13 mouse cellular contexts compared by ENCODE assay signal in the genomic region with DNA sequence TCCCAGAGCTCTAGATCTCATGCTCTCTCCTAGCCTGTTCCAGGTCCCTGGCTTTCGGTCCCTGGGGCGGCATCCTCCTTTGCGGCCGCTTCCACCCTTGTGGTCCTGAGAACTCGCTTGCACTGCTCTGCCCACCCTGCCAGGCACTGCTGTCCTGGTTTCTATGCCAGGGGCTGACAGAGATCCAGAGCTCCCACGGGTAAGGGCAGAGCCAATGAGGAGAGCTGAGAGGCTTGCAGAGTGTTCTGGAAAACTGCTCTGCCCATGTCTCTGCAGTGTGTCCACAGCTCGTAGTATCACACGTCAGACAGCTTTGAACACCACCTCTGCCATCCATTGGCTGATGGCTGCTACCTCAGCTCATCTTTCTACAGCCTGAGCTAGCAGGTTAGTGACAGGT. TPM values are rescaled to one million over a fixed set of nuclear protein-coding genes. Genes with fewer than 3 reads are reported as not detected.
A peak's percentile ranks its signal among the peaks of the same experiment; 100 is the strongest.
DNase-seq lines count a peak whose midpoint lies in the region; ATAC-seq and TF ChIP-seq lines count a peak whose summit lies in the region.
"Had no signal": no experiment of that assay in that cellular context is flagged by ENCODE, and none has a peak within 500 bp of the region (broad histone marks: within the 10 kb centered on the region; RNA-seq: fewer than 3 reads in every experiment).

No protein-coding gene starts in this region.

- no peak overlapping the region for H3K4me3 ChIP-seq in heart, embryonic 15.5 days
- no peak overlapping the region for H3K4me3 ChIP-seq in heart, adult 2 months
- no peak overlapping the region for H3K4me3 ChIP-seq in liver, embryonic 11.5 days (ENCODE audit: low read depth, low read length)
- H3K4me3 ChIP-seq in embryonic facial prominence, embryonic 11.5 days (ENCODE audit: low read depth, low read length) = no peak overlapping the region
- no peak overlapping the region for H3K4me3 ChIP-seq in limb, embryonic 12.5 days (replicated peaks)
- H3K4me3 ChIP-seq: midbrain, embryonic 15.5 days had no signal

- no peak for TF ChIP-seq POLR2A in heart, adult 2 months (IDR thresholded peaks at IDR 0.05; ENCODE audit: insufficient read depth, low read depth, low read length)

- H3K4me2 ChIP-seq in heart, embryonic 15.5 days = no peak overlapping the region
- no peak overlapping the region for H3K4me2 ChIP-seq in liver, embryonic 11.5 days
- H3K4me2 ChIP-seq in embryonic facial prominence, embryonic 11.5 days (ENCODE audit: low read depth, low read length) = no peak overlapping the region
- H3K4me2 ChIP-seq in limb, embryonic 12.5 days = no peak overlapping the region
- H3K4me2 ChIP-seq: midbrain, embryonic 15.5 days had no signal

- peak overlapping the region; percentile 17 for H3K27ac ChIP-seq in heart, embryonic 15.5 days
- H3K27ac ChIP-seq in heart, adult 2 months = no peak overlapping the region; the same call in 1 of the 2 replicates
- H3K27ac ChIP-seq in liver, embryonic 11.5 days (ENCODE audit: low read depth, low read length) = peak overlapping the region; percentile 25; the same call in 1 of the 2 replicates
- no peak overlapping the region for H3K27ac ChIP-seq in embryonic facial prominence, embryonic 11.5 days (replicated peaks; ENCODE audit: low read depth, low read length)
- H3K27ac ChIP-seq in limb, embryonic 12.5 days = 0 out of 2 replicates have a peak overlapping the region, but pooled peaks have one; percentile 29
- H3K27ac ChIP-seq: midbrain, embryonic 15.5 days had no signal

- no peaks in the 10 kb centered on the region for H3K79me2 ChIP-seq in heart, adult 2 months (replicated peaks; ENCODE audit: control insufficient read depth, insufficient read depth, low read length)

- 72% methylated on average over 8 of the region's 8 CpGs for WGBS in heart, embryonic 15.5 days
- 82% methylated on average over 8 of the region's 8 CpGs for WGBS in heart, adult 2 months
- 82% methylated on average over 8 of the region's 8 CpGs for WGBS in liver, embryonic 11.5 days
- 82% methylated on average over 8 of the region's 8 CpGs for whole genome bisulfite sequencing in embryonic facial prominence, embryonic 11.5 days
- 77% methylated on average over 8 of the region's 8 CpGs for WGBS in limb, embryonic 12.5 days

- H3K9ac ChIP-seq in heart, embryonic 15.5 days = no peak overlapping the region
- no peak overlapping the region for H3K9ac ChIP-seq in heart, adult 2 months (ENCODE audit: low read depth, low read length)
- no peak overlapping the region for H3K9ac ChIP-seq in liver, embryonic 11.5 days (ENCODE audit: low read depth, low read length)
- no peak overlapping the region for H3K9ac ChIP-seq in embryonic facial prominence, embryonic 11.5 days (replicated peaks; ENCODE audit: low read length)
- no peak overlapping the region for H3K9ac ChIP-seq in limb, embryonic 12.5 days (replicated peaks)
- H3K9ac ChIP-seq: midbrain, embryonic 15.5 days had no signal

- no peaks in the 10 kb centered on the region for H3K9me3 ChIP-seq in heart, embryonic 15.5 days (replicated peaks)
- H3K9me3 ChIP-seq in liver, embryonic 11.5 days (ENCODE audit: control insufficient read depth, low read length) = no peaks in the 10 kb centered on the region
- H3K9me3 ChIP-seq in embryonic facial prominence, embryonic 11.5 days (replicated peaks; ENCODE audit: control insufficient read depth, low read length) = no peaks in the 10 kb centered on the region
- no peaks in the 10 kb centered on the region for H3K9me3 ChIP-seq in limb, embryonic 12.5 days
- H3K9me3 ChIP-seq: midbrain, embryonic 15.5 days had no signal

- peaks cover 24% of the 10 kb centered on the region for H3K4me1 ChIP-seq in heart, embryonic 15.5 days (replicated peaks)
- H3K4me1 ChIP-seq in heart, adult 2 months (ENCODE audit: control insufficient read depth, insufficient read depth, low read length) = peaks cover 6% of the 10 kb centered on the region
- H3K4me1 ChIP-seq in liver, embryonic 11.5 days (replicated peaks; ENCODE audit: control insufficient read depth, insufficient read depth, low read length) = peaks cover 14% of the 10 kb centered on the region
- peaks cover 13% of the 10 kb centered on the region for H3K4me1 ChIP-seq in embryonic facial prominence, embryonic 11.5 days (ENCODE audit: control insufficient read depth, insufficient read depth, low read length)
- peaks cover 29% of the 10 kb centered on the region for H3K4me1 ChIP-seq in limb, embryonic 12.5 days (replicated peaks)

- H3K36me3 ChIP-seq in heart, embryonic 15.5 days = peaks cover 9% of the 10 kb centered on the region
- H3K36me3 ChIP-seq in heart, adult 2 months (ENCODE audit: control insufficient read depth, insufficient read depth, low read length) = no peaks in the 10 kb centered on the region
- peaks cover 4% of the 10 kb centered on the region; the same call in 1 of the 2 replicates for H3K36me3 ChIP-seq in liver, embryonic 11.5 days (ENCODE audit: control insufficient read depth, insufficient read depth, low read length)
- H3K36me3 ChIP-seq in embryonic facial prominence, embryonic 11.5 days (replicated peaks; ENCODE audit: control insufficient read depth, insufficient read depth, low read depth, low read length) = peaks cover 3% of the 10 kb centered on the region
- peaks cover 48% of the 10 kb centered on the region for H3K36me3 ChIP-seq in limb, embryonic 12.5 days
- H3K36me3 ChIP-seq: midbrain, embryonic 15.5 days had no signal

- no peak for DNase-seq in heart, adult 2 months
- no peak for DNase-seq in liver, embryonic 11.5 days (ENCODE audit: low spot score)
- no peak for DNase-seq in liver
- no peak for DNase-seq in embryonic facial prominence, embryonic 11.5 days (ENCODE audit: low spot score)
- no peak for DNase-seq in layer of hippocampus, adult 11-12 months (ENCODE audit: low spot score)
- DNase-seq: adrenal gland, postnatal 14 days; kidney, adult 18-20 months had no signal

- TF ChIP-seq EP300 in heart, adult 2 months (IDR thresholded peaks at IDR 0.05; ENCODE audit: insufficient read depth, low read depth, low read length) = no peak

- TF ChIP-seq CTCF in heart, adult 2 months (IDR thresholded peaks at IDR 0.05) = no peak

- no peak for ATAC-seq in heart, embryonic 15.5 days (replicated peaks; ENCODE audit: insufficient number of reproducible peaks, insufficient read depth, low FRiP score, low read depth)
- no peak for ATAC-seq in liver, embryonic 11.5 days (replicated peaks; ENCODE audit: low FRiP score)
- ATAC-seq in embryonic facial prominence, embryonic 11.5 days (replicated peaks; ENCODE audit: insufficient number of reproducible peaks, low FRiP score, low TSS enrichment, low read depth) = 0 out of 2 replicates have a peak, but pooled peaks have one; percentile 19
- no peak for ATAC-seq in limb, embryonic 12.5 days (ENCODE audit: insufficient number of reproducible peaks, insufficient read depth, low FRiP score, low TSS enrichment, low read depth)
- ATAC-seq: CD4-positive, CD25-positive, alpha-beta regulatory T cell, adult 4 months; forebrain, embryonic 14.5 days; midbrain, embryonic 15.5 days; Patski had no signal

- no peaks in the 10 kb centered on the region for H3K27me3 ChIP-seq in heart, embryonic 15.5 days
- H3K27me3 ChIP-seq in heart, adult 2 months (ENCODE audit: control insufficient read depth, insufficient read depth, low read length) = no peaks in the 10 kb centered on the region
- H3K27me3 ChIP-seq in liver, embryonic 11.5 days (replicated peaks; ENCODE audit: control insufficient read depth, insufficient read depth, low read length) = no peaks in the 10 kb centered on the region
- no peaks in the 10 kb centered on the region for H3K27me3 ChIP-seq in embryonic facial prominence, embryonic 11.5 days (ENCODE audit: control insufficient read depth, insufficient read depth, low read length)
- no peaks in the 10 kb centered on the region for H3K27me3 ChIP-seq in limb, embryonic 12.5 days
- H3K27me3 ChIP-seq: midbrain, embryonic 15.5 days; Patski had no signal

- intact Hi-C loops in heart, adult 2 months (cut with DNase I) = loop anchor here (2.0 kb wide), 1 partner anchor 27 kb away; no protein-coding TSS in a partner anchor

RNA-seq across cellular contexts. Expression of a gene that starts 23.8 kb away (rescaled TPM):
- 102 and 108 TPM in 2 replicates for polyA plus RNA-seq in heart, embryonic 15.5 days (2015; fragmentation: Nextera tagmentation; extraction: Ambion mirVana)
- total RNA-seq in heart, adult 2 months (2021) = 100 to 1,000 TPM; 244 to 288 TPM
- polyA plus RNA-seq in heart, adult 2 months (2012; rRNA removed) = 487 and 529 TPM in 2 replicates
- 96.3 and 97.0 TPM in 2 replicates for polyA plus RNA-seq in liver, embryonic 11.5 days (2014; fragmentation: Nextera tagmentation; extraction: Ambion mirVana)
- polyA plus RNA-seq in embryonic facial prominence, embryonic 11.5 days (2014; fragmentation: Nextera tagmentation; extraction: Ambion mirVana) = 40.7 and 43.7 TPM in 2 replicates
- 29.2 and 32.9 TPM in 2 replicates for polyA plus RNA-seq in limb, embryonic 12.5 days (2016; fragmentation: Nextera tagmentation; extraction: Ambion mirVana)

RNA-seq across cellular contexts. Expression of a gene that starts 51.1 kb away (rescaled TPM):
- polyA plus RNA-seq in heart, embryonic 15.5 days (2015; fragmentation: Nextera tagmentation; extraction: Ambion mirVana) = 22.4 and 26.8 TPM in 2 replicates
- 10 to 100 TPM; 33.5 TPM for total RNA-seq in heart, adult 2 months (2021)
- 27.3 and 39.4 TPM in 2 replicates for polyA plus RNA-seq in heart, adult 2 months (2012; rRNA removed)
- polyA plus RNA-seq in liver, embryonic 11.5 days (2014; fragmentation: Nextera tagmentation; extraction: Ambion mirVana) = 11.3 and 13.4 TPM in 2 replicates
- polyA plus RNA-seq in embryonic facial prominence, embryonic 11.5 days (2014; fragmentation: Nextera tagmentation; extraction: Ambion mirVana) = 23.6 and 24.5 TPM in 2 replicates
- polyA plus RNA-seq in limb, embryonic 12.5 days (2016; fragmentation: Nextera tagmentation; extraction: Ambion mirVana) = 28.6 and 32.6 TPM in 2 replicates

Comparison
In these comparisons a context has a peak if more than half of its experiments do, and no peak if none do; other contexts are left out.
1. H3K27ac ChIP-seq: peak in heart, embryonic 15.5 days (single experiment), liver, embryonic 11.5 days (single experiment) and limb, embryonic 12.5 days (single experiment); none in heart, adult 2 months (single experiment) and embryonic facial prominence, embryonic 11.5 days (single experiment).